Comparison of ENCODE assay signal across 1 mouse cellular context in genomic region chr4:117916386-117916785, GRCm38 (mm10).
TF ChIP-seq lines count a peak whose summit lies in the region.

No protein-coding gene starts in this region.

TF ChIP-seq in MEL, 35 proteins besides CTCF, POLR2A, EP300 and RAD21:
- TF ChIP-seq USF1 (IDR thresholded peaks at IDR 0.05; ENCODE audit: low read depth, low read length) (0 out of 2 replicates have a peak, but pooled peaks have one; percentile 16), TCF12 (IDR thresholded peaks at IDR 0.05; ENCODE audit: low read depth, low read length) (0 out of 2 replicates have a peak, but pooled peaks have one; percentile 6), ZMIZ1 (IDR thresholded peaks at IDR 0.05; ENCODE audit: low read depth, low read length) (no peak)
